Mouse (Mus musculus): ENCODE measurements around the gene M1ap.
A peak's percentile ranks its signal among the peaks of the same experiment; 100 is the strongest.

The M1ap gene

GRCm38 (mm10) chr6:82934616-82935230, 12.0 kb upstream of the M1ap start:
- no peak for DNase-seq (ENCODE audit: low spot score in 2 of 2)

- peak in 1 of 2 experiments; percentile 7 for DNase-seq (ENCODE audit: low spot score in 2 of 2)
Measured at GRCm38 (mm10) chr6:82939167-82939912, 7.4 kb upstream of the M1ap start, which contains the start of gene Sema4f. Gene Sema4f (minus strand): TSS chr6:82939769.

GRCm38 (mm10) chr6:82940765-82941164, 5.9 kb upstream of the M1ap start:
- DNase-seq (ENCODE audit: low spot score in 2 of 2) = no peak

GRCm38 (mm10) chr6:82945750-82946149, 952 bp upstream of the M1ap start:
- no peak for DNase-seq (ENCODE audit: low spot score in 2 of 2)

- no peak for DNase-seq (ENCODE audit: low spot score in 2 of 2)
Measured at GRCm38 (mm10) chr6:82956553-82957251, 10.0 kb downstream of the M1ap start.

GRCm38 (mm10) chr6:82961664-82962063, 15.0 kb downstream of the M1ap start:
- DNase-seq (ENCODE audit: low spot score in 2 of 2) = no peak

GRCm38 (mm10) chr6:82969249-82970084, 22.8 kb downstream of the M1ap start:
- DNase-seq (ENCODE audit: low spot score in 2 of 2) = no peak

- DNase-seq (ENCODE audit: low spot score in 2 of 2) = peak; percentile 46 to 59
Measured at GRCm38 (mm10) chr6:82971031-82971430, 24.3 kb downstream of the M1ap start.

GRCm38 (mm10) chr6:82987411-82987971, 40.8 kb downstream of the M1ap start:
- no peak for DNase-seq (ENCODE audit: low spot score in 2 of 2)

- DNase-seq (ENCODE audit: low spot score in 2 of 2) = no peak
Measured at GRCm38 (mm10) chr6:82993696-82994095, 47.0 kb downstream of the M1ap start.

- no peak for DNase-seq (ENCODE audit: low spot score in 2 of 2)
Measured at GRCm38 (mm10) chr6:82994372-82994771, 47.7 kb downstream of the M1ap start.

- peak; percentile 87 to 91 for DNase-seq (ENCODE audit: low spot score in 2 of 2)
Measured at GRCm38 (mm10) chr6:82996740-82997315, 50.1 kb downstream of the M1ap start.

- DNase-seq (ENCODE audit: low spot score in 2 of 2) = peak in 1 of 2 experiments; percentile 18
Measured at GRCm38 (mm10) chr6:82997511-82998102, 50.9 kb downstream of the M1ap start.

- DNase-seq (ENCODE audit: low spot score in 2 of 2) = no peak
Measured at GRCm38 (mm10) chr6:82998326-82998725, 51.6 kb downstream of the M1ap start.

- DNase-seq (ENCODE audit: low spot score in 2 of 2) = no peak
Measured at GRCm38 (mm10) chr6:82999986-83000385, 53.3 kb downstream of the M1ap start.

GRCm38 (mm10) chr6:83003082-83003481, 56.4 kb downstream of the M1ap start:
- no peak for DNase-seq (ENCODE audit: low spot score in 2 of 2)

- no peak for DNase-seq (ENCODE audit: low spot score in 2 of 2)
Measured at GRCm38 (mm10) chr6:83003850-83004249, 57.1 kb downstream of the M1ap start.

- DNase-seq (ENCODE audit: low spot score in 2 of 2) = no peak
Measured at GRCm38 (mm10) chr6:83004309-83004708, 57.6 kb downstream of the M1ap start.

- peak in 1 of 2 experiments; percentile 29 for DNase-seq (ENCODE audit: low spot score in 2 of 2)
Measured at GRCm38 (mm10) chr6:83004872-83005271, 58.2 kb downstream of the M1ap start.

- DNase-seq (ENCODE audit: low spot score in 2 of 2) = no peak
Measured at GRCm38 (mm10) chr6:83005444-83006011, 58.8 kb downstream of the M1ap start.
